Mouse (Mus musculus) embryonic stem cell, embryonic (primary cell): ENCODE data around the gene Cacna1a.
"Not testable (repeated sequence)": the region's sequence is repeated elsewhere in the genome, so short reads cannot be mapped to it uniquely, and the experiment has no call there.

ENCODE experiments used
- CTCF ChIA-PET, 4 experiments: fragments of 300-600 bp in 2 of 4; fragments of 350-600 bp in 2 of 4; sonication (Branson Sonifier 250); formaldehyde crosslinking; loops; one replicate each; lab custom pipeline; 2022; ENCODE audit warnings: inconsistent platforms in 2 of 4; lab: Charles Lee
- POLR2A ChIA-PET, 4 experiments: fragments of 300-600 bp in 2 of 4; fragments of 350-600 bp in 2 of 4; sonication (Branson Sonifier 250); formaldehyde crosslinking; loops; one replicate each; lab custom pipeline; 2022; ENCODE audit warnings: antibody characterized with exemption in 4 of 4, inconsistent platforms in 1 of 4; lab: Charles Lee

Gene Cacna1a

DNA sequence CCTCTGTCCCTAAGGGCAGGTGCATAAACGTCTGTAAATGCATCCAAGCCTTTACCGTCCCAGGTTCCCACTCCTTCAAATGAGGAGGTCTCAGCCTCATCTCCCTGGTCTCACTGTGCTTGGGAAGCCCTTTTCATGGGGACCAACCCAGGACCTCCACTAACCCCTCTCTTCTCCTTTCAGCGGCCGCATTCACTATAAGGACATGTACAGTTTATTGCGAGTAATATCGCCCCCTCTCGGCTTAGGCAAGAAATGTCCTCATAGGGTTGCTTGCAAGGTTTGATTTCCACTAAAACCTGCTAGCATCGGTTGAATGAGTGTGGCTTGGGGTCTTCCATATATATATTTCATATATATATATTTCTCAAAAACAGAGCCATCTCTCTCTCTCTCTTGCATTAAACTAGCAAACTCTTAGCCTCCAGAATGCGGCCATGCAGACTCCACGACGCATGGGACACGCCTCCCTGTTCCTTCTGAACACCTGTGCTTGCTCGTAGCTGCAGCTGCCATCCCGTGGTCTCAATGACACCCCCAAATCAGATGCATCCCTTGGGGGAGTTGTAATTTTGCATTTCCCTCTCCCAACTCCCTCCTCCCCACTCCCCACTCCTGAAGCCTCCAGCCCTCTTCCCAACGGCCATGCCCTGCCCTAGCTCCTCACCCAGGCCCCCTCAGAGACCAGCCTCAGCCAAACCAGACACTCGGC is 226.4 kb downstream of the Cacna1a start:
- CTCF ChIA-PET, result interaction anchor here (0.5 to 4.8 kb wide), 7 partner anchors 19 to 244 kb away, joined by 3 to 21 read pairs (median 4); no protein-coding TSS in a partner anchor
- POLR2A ChIA-PET, result interaction anchor here in 3 of 4 experiments (0.6 to 2.4 kb wide), 5 partner anchors 11 to 209 kb away, joined by 3 to 9 read pairs (median 4); no protein-coding TSS in a partner anchor

DNA sequence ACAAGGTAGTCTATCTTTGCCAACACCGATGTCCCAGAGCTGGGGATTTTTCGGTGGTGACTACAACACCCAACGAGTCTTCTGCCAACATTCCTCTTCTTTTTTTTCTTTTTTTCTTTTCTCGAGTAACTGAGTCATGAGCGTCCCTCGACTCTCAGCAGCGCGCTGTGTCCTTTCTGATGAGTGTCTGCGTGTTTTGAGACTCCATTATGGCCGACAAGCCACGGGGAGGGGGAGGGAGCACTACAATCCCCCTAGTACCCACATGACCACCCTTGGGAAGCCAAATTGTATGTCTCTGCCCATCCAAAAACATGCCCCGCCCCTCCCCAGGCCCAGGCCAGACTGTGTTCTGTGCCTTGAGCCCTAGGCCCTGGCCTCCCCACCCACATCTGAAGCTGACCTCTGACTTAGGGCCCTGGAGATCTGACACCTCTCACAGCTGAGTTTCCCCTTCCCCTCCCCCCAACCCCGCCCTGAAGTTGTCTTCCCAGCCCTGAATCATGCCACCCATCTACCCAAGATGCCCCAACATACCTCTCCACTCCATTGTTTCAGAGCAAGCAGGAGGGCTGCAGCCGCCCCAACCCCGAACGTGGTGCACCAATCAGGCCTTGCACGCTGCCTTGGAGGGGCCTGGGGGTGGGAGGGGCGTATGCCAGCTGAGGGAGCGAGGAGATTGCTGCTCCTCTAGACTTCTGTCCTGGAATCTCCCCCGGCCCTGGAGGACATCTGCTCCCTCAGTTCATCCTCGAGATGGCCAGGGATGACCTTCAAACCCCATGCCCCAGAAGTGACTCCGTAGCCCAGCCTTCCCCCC is 227.6 kb downstream of the Cacna1a start:
- POLR2A ChIA-PET, result interaction anchor here in 3 of 4 experiments (0.6 to 2.4 kb wide), 8 partner anchors 14 to 378 kb away, joined by 3 to 9 read pairs (median 4); no protein-coding TSS in a partner anchor
- CTCF ChIA-PET, result interaction anchor here in 3 of 4 experiments (0.6 to 4.8 kb wide), 7 partner anchors 19 to 323 kb away, joined by 3 to 21 read pairs (median 3); no protein-coding TSS in a partner anchor

DNA sequence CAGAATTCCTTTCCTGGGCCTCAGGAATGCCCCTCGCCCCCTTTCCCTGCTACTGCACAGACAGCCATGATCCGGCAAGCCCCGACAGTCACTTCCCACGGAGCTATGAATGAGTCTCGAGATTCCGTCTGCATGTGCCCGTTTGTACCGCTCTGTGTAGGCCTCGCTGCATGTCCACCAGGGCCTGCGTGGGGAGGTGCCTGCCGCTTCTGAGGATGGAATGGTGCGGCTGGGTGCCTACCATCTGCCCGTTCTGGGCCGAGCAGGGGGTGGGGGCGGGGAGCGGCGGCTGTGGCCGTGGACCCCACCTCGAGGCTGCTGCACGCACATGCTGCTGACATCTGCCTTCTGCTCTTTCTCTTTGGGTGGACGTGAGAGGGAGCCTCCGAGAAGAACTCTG is 228.8 kb downstream of the Cacna1a start:
- ChIA-PET POLR2A (interaction anchor here in 3 of 4 experiments (0.9 to 2.4 kb wide), 8 partner anchors 12 to 230 kb away, joined by 3 to 9 read pairs (median 3); partner anchors contain the start of gene Calr (in 1 of the 3)), CTCF (interaction anchor here in 3 of 4 experiments (0.5 to 4.8 kb wide), 11 partner anchors 22 to 199 kb away, joined by 3 to 21 read pairs (median 4); no protein-coding TSS in a partner anchor)

DNA sequence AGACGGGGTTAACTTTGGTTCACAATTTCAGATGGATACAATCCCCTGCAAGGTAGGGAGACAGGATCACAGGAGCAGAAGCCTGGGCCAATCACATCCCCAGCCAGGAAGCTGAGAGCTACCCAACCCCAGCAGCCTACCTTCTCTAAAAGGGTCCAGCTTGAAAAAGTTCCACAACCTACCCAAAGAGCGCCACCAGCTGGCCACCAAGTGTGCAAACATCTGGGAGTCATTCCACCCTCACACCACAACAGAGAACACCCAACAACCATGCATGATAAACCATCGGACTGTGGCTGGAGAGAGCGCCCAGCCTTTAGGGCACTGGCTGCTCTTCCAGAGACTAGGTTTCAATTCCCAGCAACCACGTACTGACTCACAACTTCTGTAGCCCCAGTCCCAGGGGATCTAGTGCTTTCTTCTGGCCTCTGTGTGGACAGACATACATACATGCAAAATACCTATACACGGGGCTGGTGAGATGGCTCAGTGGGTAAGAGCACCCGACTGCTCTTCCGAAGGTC is 232.9 kb downstream of the Cacna1a start:
- POLR2A ChIA-PET, result interaction anchor here in 3 of 4 experiments (0.5 to 2.3 kb wide), 11 partner anchors 9 to 784 kb away, joined by 3 to 6 read pairs (median 4); no protein-coding TSS in a partner anchor
- CTCF ChIA-PET, result interaction anchor here (0.6 to 2.8 kb wide), 29 partner anchors 8 to 436 kb away, joined by 3 to 9 read pairs (median 4); partner anchors contain the start of gene Nanos3 (in 1 of the 4)

DNA sequence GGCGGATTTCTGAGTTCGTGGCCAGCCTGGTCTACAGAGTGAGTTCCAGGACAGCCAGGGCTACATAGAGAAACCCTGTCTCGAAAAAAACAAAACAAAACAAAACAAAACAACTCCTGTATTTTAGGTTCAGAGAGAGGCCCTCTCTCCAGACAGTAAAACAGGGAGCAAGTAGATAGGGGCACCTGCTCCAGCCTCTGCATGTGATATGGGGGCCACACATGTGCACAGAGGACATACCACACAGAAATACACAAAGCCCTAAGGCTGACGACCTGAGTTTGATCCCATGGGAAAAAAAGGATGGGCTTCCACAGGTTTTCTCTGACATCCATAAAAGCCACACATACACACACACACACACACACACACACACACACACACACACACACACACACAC is 235.2 kb downstream of the Cacna1a start:
- CTCF ChIA-PET, POLR2A ChIA-PET: not testable (repeated sequence)

DNA sequence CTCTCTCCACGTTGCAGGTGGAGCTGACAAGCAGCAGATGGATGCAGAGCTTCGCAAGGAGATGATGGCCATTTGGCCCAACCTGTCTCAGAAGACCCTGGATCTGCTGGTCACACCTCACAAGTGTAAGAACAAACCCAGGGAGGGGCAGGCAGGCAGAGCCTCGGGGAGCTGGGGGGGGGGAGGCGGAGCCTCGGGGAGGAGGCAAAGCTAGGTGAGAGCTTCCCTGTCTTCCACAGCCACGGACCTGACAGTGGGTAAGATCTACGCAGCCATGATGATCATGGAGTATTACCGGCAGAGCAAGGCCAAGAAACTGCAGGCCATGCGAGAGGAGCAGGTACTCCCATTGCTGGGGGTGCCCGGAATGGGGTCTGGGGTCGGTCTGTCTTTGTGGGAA is 241.3 kb downstream of the Cacna1a start:
- ChIA-PET POLR2A (interaction anchor here in 3 of 4 experiments (0.5 to 16.6 kb wide), 20 partner anchors 8 to 128 kb away, joined by 3 to 272 read pairs (median 4); partner anchors contain the start of genes Ier2 (in 2 of the 3) and Nacc1 (in 1 of the 3)), CTCF (interaction anchor here in 3 of 4 experiments (0.6 to 1.4 kb wide), 7 partner anchors 9 to 1035 kb away, joined by 3 to 5 read pairs (median 3); partner anchors contain the start of gene Nacc1 (in 1 of the 3))

DNA sequence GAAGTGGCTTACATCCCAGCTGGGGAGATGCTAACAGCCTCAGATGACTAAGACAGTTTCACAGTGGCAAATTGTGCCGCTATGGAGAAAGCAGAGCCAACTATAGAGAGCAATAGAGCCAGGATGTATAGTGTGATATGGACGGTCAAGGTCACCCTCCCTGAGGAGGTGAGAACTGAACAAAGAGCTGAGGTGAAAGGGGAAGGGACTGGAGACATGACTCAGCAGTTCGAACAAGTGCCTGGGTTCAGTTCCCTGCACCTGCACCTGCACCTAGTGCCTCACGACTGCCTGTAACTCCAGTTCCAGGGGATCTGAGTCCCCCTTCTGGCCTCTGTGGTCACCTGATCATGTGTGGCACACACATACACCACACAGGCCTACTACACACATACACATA is 241.9 kb downstream of the Cacna1a start:
- ChIA-PET CTCF (interaction anchor here in 3 of 4 experiments (0.6 to 1.4 kb wide), 5 partner anchors 9 to 1035 kb away, joined by 3 to 4 read pairs (median 3); no protein-coding TSS in a partner anchor), POLR2A (interaction anchor here in 3 of 4 experiments (0.8 to 16.6 kb wide), 14 partner anchors 8 to 263 kb away, joined by 3 to 272 read pairs (median 5); partner anchors contain the start of genes Ier2 (in 2 of the 3) and Gcdh (in 1 of the 3))

DNA sequence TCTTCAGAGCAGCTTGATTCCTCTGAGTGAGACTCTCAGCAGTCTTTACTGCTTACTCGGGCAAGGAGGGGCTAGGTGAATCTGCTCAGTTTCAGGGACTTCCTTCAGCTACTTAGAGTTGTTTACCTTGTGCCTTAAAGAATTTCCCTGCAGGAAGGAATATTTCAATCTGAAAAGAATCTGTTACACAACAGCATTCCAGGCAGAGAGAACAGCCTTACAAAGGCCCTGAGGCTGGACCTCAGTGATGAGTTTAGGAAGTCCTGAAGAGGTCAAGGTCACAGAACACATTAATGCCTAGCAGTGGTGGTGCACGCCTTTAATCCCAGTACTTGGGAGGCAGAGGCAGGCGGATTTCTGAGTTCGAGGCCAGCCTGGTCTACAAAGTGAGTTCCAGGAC is 243.6 kb downstream of the Cacna1a start:
- ChIA-PET POLR2A (interaction anchor here in 2 of 4 experiments (1.6 to 16.6 kb wide), 7 partner anchors 10 to 184 kb away, joined by 3 to 272 read pairs (median 11); partner anchors contain the start of genes Ier2 (in 2 of the 2), Nacc1 (in 1 of the 2) and Trmt1 (in 1 of the 2)), CTCF (interaction anchor here in 1 of 4 experiments (0.7 kb wide), 1 partner anchor 444 kb away, joined by 4 read pairs; no protein-coding TSS in a partner anchor)

DNA sequence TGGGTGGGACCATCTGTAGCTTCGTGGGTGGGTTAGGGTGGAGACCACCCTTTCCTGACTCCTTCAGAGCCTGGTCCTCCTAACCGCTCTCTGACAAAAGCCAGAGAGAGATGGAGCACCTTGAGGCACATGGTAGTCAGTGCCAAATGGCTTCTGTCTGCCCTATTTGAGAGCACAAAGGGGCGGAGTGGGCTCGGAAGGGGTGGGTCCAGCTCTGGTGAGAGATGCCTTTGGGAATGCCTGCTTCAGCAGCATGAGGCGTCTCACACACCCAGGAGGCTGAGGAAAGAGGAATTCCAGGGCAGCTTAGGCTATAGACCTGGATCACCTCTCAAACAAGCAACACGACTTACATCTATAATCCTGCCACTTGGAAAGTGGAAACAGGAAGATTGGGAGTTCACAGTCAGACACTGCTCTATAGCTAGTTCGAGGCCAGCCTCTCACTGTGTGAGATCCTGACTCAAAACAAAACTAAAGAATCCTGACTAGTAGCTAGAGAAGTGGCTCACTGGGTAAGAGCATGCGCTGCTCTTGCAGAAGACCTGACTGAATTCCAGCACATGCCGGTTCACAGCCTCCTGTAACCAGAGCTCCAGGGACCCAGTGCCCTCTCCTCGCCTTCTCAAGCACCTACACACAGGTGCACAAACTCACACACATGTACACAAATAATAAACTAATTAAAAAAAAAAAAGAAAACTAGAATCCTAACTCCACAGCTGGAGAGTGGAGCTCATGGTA is 245.8 kb downstream of the Cacna1a start:
- ChIA-PET CTCF (interaction anchor here (0.9 to 1.7 kb wide), 11 partner anchors 13 to 403 kb away, joined by 3 to 5 read pairs (median 3); no protein-coding TSS in a partner anchor), POLR2A (interaction anchor here in 3 of 4 experiments (0.6 to 16.6 kb wide), 30 partner anchors 8 to 279 kb away, joined by 3 to 272 read pairs (median 4); partner anchors contain the start of genes Ier2 (in 2 of the 3), Calr (in 1 of the 3), Nacc1 (in 1 of the 3) and Trmt1 (in 1 of the 3))

DNA sequence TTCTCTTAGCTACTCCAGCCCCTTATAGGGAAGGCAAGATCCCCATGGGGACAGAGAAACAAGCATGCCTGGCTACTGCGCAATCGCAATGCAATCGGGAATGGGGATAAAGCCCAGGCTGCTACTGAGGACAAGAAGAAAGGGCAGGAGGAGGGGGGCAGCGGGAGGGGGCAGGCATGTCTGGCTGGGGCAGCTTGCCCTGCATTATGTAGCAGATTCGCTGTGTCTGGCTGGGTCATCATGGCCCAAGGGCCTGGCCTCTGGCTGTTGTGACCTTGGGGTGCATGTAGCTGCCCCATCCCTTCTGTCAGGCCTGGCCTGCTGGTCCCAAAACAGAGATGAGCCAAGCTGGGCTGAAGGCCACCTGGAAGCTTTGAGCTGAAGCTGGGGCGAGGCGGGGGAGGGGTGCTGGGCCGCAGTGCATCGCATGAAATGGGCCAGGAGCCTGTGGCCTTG is 246.6 kb downstream of the Cacna1a start:
- POLR2A ChIA-PET, result interaction anchor here in 3 of 4 experiments (0.9 to 16.6 kb wide), 19 partner anchors 9 to 278 kb away, joined by 3 to 272 read pairs (median 6); partner anchors contain the start of genes Ier2 (in 2 of the 3), Nacc1 (in 1 of the 3) and Trmt1 (in 1 of the 3)
- CTCF ChIA-PET, result interaction anchor here in 3 of 4 experiments (1.0 to 1.7 kb wide), 7 partner anchors 14 to 404 kb away, joined by 3 to 5 read pairs (median 3); no protein-coding TSS in a partner anchor

DNA sequence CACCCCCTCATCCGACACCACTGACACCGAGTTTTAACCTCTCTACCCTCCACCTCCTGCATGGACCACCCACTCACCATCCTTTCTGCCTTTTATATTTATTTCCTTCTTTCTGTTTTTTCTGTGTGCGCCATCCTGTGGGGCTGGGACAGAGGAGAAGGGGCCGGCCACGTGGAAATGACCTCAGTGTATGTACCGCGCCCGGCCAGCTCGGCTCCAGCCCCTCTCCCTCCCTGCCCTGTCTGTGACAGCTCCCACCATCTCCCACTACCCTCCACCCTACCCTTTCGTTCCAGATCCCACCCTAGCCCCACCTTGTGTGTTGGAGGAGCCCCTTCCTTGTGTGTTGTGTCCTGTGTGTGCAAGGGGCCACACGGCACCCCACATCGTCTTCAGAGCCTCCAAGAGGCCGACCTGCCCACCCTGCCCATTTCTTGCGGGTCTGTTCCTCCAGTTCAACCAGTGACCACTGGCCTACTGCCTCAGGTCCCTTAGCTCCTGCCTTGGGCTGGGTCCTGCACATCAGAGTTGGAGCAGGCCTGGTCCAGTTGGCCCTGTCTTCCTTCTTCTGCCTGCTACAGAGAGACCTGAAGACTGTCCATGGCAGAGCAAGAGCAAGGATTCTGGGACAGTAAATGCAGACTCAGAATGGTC is 247.3 kb downstream of the Cacna1a start:
- ChIA-PET CTCF (interaction anchor here in 3 of 4 experiments (1.0 to 1.6 kb wide), 4 partner anchors 15 to 181 kb away, joined by 3 to 4 read pairs (median 4); no protein-coding TSS in a partner anchor), POLR2A (interaction anchor here in 3 of 4 experiments (1.2 to 16.6 kb wide), 11 partner anchors 9 to 278 kb away, joined by 3 to 272 read pairs (median 6); partner anchors contain the start of genes Ier2 (in 2 of the 3), Nacc1 (in 1 of the 3) and Trmt1 (in 1 of the 3))

DNA sequence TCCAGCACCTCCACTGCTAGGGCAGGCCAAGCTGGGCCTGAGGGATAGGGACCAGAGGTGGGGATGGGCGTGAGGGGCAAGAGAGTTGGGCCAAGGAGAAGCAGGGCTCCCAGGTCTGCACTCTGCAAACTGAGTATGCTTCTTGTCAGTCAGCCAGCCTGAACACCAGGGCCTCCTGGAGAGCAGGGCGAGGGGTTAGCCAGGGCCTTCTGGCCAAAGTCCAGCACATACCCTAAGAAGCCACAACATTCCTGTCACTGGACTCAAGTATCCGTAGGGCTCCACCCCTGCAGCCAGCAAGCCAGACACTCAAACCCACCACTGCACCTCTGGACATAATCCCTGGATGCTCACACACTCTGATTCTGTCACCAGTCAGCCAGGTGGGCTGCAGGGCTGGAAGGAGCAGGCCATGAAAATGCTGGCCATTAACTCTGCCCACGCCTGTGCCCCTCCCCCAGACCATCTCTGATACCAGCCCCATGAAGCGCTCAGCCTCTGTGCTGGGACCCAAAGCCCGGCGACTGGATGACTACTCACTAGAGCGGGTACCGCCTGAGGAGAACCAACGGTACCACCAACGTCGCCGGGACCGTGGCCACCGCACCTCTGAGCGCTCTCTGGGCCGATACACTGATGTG is 247.9 kb downstream of the Cacna1a start:
- POLR2A ChIA-PET, result interaction anchor here in 2 of 4 experiments (1.3 to 16.6 kb wide), 10 partner anchors 10 to 51 kb away, joined by 3 to 272 read pairs (median 16); partner anchors contain the start of genes Ier2 (in 2 of the 2), Nacc1 (in 1 of the 2) and Trmt1 (in 1 of the 2)
- CTCF ChIA-PET, result interaction anchor here in 2 of 4 experiments (0.5 to 1.1 kb wide), 2 partner anchors 16 to 176 kb away, joined by 3 to 6 read pairs; no protein-coding TSS in a partner anchor

DNA sequence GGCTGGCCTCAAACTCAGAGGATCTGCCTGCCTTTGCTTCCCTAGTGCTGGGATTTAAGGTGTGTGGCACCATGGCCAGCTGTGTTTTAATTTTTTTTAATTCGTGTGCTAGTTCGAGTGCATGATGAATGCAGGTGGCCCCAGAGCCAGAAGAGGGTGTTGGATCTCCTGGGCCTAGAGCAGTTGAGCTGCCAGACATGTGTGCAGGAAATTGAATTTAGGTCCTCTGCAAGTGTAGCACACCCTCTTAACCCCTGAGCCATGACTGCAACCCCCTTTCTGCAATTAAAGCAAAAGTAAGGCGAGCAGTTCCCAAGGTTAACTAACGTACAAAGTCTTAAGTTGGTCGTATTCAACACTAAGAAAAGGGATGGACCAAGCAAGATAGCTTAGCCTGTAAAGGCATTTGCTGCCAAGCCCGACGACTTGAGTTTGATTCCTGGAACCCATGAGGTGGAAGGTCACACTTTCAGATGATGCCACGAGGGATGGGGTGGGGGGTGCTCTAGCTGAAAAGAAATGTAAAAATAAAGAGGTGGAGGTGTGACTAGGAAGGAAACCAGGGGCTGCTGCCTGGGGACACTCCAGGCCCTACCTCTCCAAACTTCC is 249.8 kb downstream of the Cacna1a start:
- CTCF ChIA-PET, result interaction anchor here (0.6 to 2.0 kb wide), 12 partner anchors 9 to 283 kb away, joined by 3 to 11 read pairs (median 5); partner anchors contain the start of gene Trmt1 (in 1 of the 4)
- POLR2A ChIA-PET, result interaction anchor here in 3 of 4 experiments (0.6 to 16.6 kb wide), 30 partner anchors 9 to 368 kb away, joined by 3 to 272 read pairs (median 5); partner anchors contain the start of genes Ier2 (in 2 of the 3), Ccdc130 (in 1 of the 3), Nacc1 (in 1 of the 3) and Trmt1 (in 1 of the 3)
